Mouse (Mus musculus): ENCODE measurements at regions not wholly inside any gene's neighbourhood (a gene's known extent, or its start where the extent isn't known, plus 50 kb on each side); places are given as distances from the start of the nearest gene placed in this dataset.

DNA sequence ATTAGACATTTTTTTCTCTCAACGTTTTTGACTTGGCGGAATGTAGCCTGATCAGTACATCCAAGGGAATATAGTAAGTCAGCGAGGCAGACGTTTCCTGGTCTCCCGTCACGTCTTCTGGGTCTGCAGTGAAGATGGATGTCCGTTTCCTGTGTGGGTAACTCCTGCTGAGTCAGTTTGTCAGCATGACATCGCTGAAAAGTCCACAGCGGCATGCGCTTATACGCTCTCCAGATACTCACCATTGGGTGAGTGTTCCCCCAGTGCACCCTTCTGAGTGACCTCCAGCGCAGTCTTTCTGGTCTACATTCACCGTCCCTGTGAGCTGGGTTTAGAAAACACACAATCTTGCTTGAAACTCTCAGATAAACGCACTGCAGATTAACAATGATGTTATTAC, 58.5 kb upstream of the Klf6 start:
- TF ChIP-seq GATA1 (IDR thresholded peaks at IDR 0.05; ENCODE audit: low read length), result no peak

DNA sequence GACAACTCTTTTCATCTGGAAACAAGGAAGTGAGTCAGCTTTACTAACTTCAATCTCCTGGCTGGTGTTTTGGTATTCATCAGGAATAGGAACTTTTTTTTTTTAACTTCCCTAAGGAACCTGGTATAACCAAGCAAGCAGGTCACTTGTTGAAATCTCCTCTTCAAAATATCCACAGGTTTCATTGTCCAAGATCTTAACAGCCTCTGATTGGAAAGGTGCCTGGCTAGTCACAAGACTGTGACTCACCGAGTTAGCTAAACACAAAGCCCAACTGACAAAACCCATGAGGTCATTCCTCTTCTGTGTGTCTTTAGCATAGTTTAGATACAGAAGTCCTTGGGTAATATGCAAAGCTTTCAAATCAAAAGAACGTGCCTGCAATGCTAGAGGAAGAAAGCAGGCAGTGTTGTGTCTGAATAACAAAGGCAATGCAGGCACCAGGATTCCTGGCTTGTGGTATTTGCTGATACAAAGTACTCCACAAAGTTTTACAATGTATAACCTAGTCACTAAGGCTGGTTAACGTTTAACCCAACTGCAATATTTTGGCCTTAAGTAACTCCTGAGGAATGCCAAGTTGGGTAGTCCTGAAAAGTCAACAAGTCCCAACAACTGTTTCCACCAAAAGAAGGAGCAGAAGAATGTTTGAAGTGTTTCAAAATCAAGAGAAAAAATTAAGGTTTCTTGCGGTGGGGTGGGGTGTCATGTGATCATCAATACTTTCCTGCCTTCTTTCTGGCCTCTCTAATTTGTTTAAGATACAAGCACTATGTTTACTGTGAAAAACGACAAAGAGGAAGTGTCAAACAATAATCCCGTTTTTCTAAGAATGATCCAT, 57.5 kb upstream of the Klf6 start:
- no peak for TF ChIP-seq GATA1 (IDR thresholded peaks at IDR 0.05; ENCODE audit: low read length)

DNA sequence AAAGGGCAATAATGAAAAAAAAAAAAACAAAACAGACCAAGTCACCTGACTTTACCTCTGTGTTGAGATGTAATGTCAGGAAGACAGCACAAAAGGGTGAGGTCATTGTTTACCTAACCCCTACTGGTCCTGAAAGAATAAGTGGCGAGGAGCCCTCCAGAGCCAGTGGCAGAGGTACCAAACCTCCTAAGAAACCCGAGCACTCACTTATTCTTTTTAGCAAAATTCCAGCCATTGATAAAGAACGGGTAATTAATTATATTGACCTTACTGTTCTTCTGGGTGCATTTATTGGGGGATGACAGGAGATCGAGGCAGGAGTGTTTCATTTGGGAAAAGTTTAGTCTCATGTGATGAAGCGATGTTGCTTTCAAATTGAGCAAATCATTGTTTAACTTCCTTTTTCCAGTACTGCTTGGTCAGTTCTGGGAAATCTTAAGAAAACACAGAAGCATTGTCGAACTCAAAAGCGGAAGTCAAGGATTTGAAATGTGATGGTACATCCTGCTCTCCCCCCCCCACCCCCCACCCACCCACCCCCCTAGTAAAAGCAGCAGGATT, 56.8 kb upstream of the Klf6 start:
- TF ChIP-seq GATA1 (IDR thresholded peaks at IDR 0.05; ENCODE audit: low read length), result no peak

DNA sequence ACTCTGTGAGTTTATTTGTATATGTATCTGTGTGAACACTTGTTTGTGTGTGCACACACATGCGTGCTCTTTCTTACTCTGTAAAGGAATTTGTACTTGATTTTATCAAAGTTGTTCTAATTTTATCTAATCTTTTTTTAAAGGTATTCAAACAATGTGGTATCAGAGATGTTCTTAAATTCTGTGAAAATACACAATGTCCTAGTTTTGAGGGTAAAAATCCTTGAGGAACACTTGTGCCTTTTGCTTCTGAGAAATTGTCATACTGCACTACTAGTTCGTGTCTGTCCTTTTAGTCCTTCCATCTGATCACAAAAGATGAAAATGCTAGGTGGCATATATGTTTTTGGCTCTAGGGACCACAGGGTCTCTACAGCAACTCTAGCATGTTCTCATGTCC, 52.9 kb upstream of the Klf6 start:
- no peak for TF ChIP-seq GATA1 (IDR thresholded peaks at IDR 0.05; ENCODE audit: low read length)
